Mouse (Mus musculus) CH12.LX (cell line): ENCODE data around the gene Rab6a. TPM values are rescaled to one million over a fixed set of nuclear protein-coding genes. Genes with fewer than 3 reads are reported as not detected.

ENCODE experiments used
- DNase-seq: peaks from one replicate; pipeline ENCODE4 v3.0.0-alpha.2; 2013; ENCODE audit errors: extremely low read depth
- H3K27ac ChIP-seq: 2 replicates; pipeline ENCODE4 v1.5.1; 2012; ENCODE audit warnings: low read depth, mild to moderate bottlenecking, control low read depth, moderate library complexity; ENCODE audit not compliant: insufficient read depth
- H3K27me3 ChIP-seq: replicated peaks from 2 replicates; pipeline ENCODE3; 2012; ENCODE audit warnings: inconsistent platforms
- H3K36me3 ChIP-seq, 2 experiments: replicated peaks in 1 of 2; 2 replicates each; pipeline versions ENCODE3 to v1.6.1; 2012; ENCODE audit warnings: inconsistent platforms in 1 of 2, low read length in 1 of 2, mild to moderate bottlenecking in 1 of 2, mixed read lengths in 1 of 2, moderate library complexity in 1 of 2; ENCODE audit not compliant: control insufficient read depth in 1 of 2, insufficient read depth in 1 of 2
- H3K4me1 ChIP-seq, 2 experiments: 2 replicates each; pipeline ENCODE4 v1.6.1; 2012; ENCODE audit warnings: inconsistent platforms in 1 of 2, moderate library complexity in 1 of 2; ENCODE audit not compliant: insufficient read depth in 2 of 2, control insufficient read depth in 1 of 2
- H3K4me2 ChIP-seq: 2 replicates; pipeline ENCODE4 v1.6.1; 2012; ENCODE audit warnings: low read depth, mild to moderate bottlenecking, control low read depth; ENCODE audit not compliant: poor library complexity, insufficient read depth, severe bottlenecking
- H3K4me3 ChIP-seq, 3 experiments: fragments of 150-350 bp in 1 of 3; sonication (generic) in 1 of 3; replicated peaks in 1 of 3; 2 replicates each; pipeline versions ENCODE3 to v1.5.1; 2011 to 2012; ENCODE audit warnings: low read depth in 2 of 3, low read length in 2 of 3, mild to moderate bottlenecking in 2 of 3, moderate library complexity in 2 of 3, control low read depth in 1 of 3, improper control_type of control experiment in 1 of 3, inconsistent platforms in 1 of 3, mixed read lengths in 1 of 3; ENCODE audit not compliant: poor library complexity in 1 of 3
- H3K79me2 ChIP-seq: replicated peaks from 2 replicates; pipeline ENCODE4 v1.6.1; 2012; ENCODE audit warnings: mild to moderate bottlenecking, moderate library complexity; ENCODE audit not compliant: control insufficient read depth, poor library complexity, insufficient read depth, severe bottlenecking; ENCODE audit errors: extremely low read depth
- H3K9ac ChIP-seq: 2 replicates; pipeline ENCODE4 v1.6.1; 2012; ENCODE audit warnings: low read depth, mild to moderate bottlenecking, control low read depth, moderate library complexity; ENCODE audit not compliant: insufficient read depth
- H3K9me3 ChIP-seq: replicated peaks from 2 replicates; pipeline ENCODE3; 2012; ENCODE audit warnings: low read length, inconsistent platforms, mixed read lengths
- BHLHE40 ChIP-seq: IDR thresholded peaks from 2 replicates; pipeline ENCODE4 v1.6.1; 2011; ENCODE audit warnings: mild to moderate bottlenecking, low read depth, low read length, improper control_type of control experiment
- CHD1 ChIP-seq: IDR thresholded peaks from 2 replicates; pipeline ENCODE4 v1.6.1; 2012; ENCODE audit warnings: low read depth, low read length, improper control_type of control experiment, inconsistent platforms
- CTCF ChIP-seq, 2 experiments: IDR thresholded peaks in 1 of 2; conservative IDR thresholded peaks in 1 of 2; 2 replicates each; pipeline ENCODE4 v1.5.1; 2011 to 2012; ENCODE audit warnings: low read depth in 2 of 2, low read length in 2 of 2, improper control_type of control experiment in 1 of 2, inconsistent platforms in 1 of 2, mild to moderate bottlenecking in 1 of 2, moderate library complexity in 1 of 2
- E2F4 ChIP-seq: IDR thresholded peaks from 2 replicates; pipeline ENCODE4 v1.6.1; 2011; ENCODE audit warnings: low read depth, low read length, improper control_type of control experiment; ENCODE audit not compliant: insufficient replicate concordance
- ELF1 ChIP-seq: IDR thresholded peaks from 2 replicates; pipeline ENCODE4 v1.6.1; 2014; ENCODE audit warnings: low read depth, mild to moderate bottlenecking, inconsistent platforms, low read length, improper control_type of control experiment
- EP300 ChIP-seq: IDR thresholded peaks from 2 replicates; pipeline ENCODE4 v1.6.1; 2011; ENCODE audit warnings: low read length, improper control_type of control experiment
- HCFC1 ChIP-seq: IDR thresholded peaks from 2 replicates; pipeline ENCODE4 v1.6.1; 2012; ENCODE audit warnings: low read depth, mild to moderate bottlenecking, inconsistent platforms, low read length, improper control_type of control experiment
- IRF4 ChIP-seq: IDR thresholded peaks from 2 replicates; pipeline ENCODE4 v1.6.1; 2014; ENCODE audit warnings: low read depth, mild to moderate bottlenecking, inconsistent platforms, low read length, improper control_type of control experiment
- JUN ChIP-seq: IDR thresholded peaks from 2 replicates; pipeline ENCODE4 v1.6.1; 2011; ENCODE audit warnings: low read depth, mild to moderate bottlenecking, low read length, improper control_type of control experiment, moderate library complexity; ENCODE audit not compliant: insufficient read depth
- KAT2A ChIP-seq: IDR thresholded peaks from 2 replicates; pipeline ENCODE4 v1.6.1; 2012; ENCODE audit warnings: low read length, improper control_type of control experiment, inconsistent platforms; ENCODE audit not compliant: insufficient replicate concordance
- MAFK ChIP-seq: IDR thresholded peaks from 2 replicates; pipeline ENCODE4 v1.6.1; 2011; ENCODE audit warnings: low read length, improper control_type of control experiment; ENCODE audit not compliant: insufficient replicate concordance
- MAX ChIP-seq: IDR thresholded peaks from 2 replicates; pipeline ENCODE4 v1.6.1; 2011; ENCODE audit warnings: low read length, improper control_type of control experiment
- MAZ ChIP-seq: IDR thresholded peaks from 2 replicates; pipeline ENCODE4 v1.6.1; 2012; ENCODE audit warnings: low read depth, mild to moderate bottlenecking, inconsistent platforms, low read length, improper control_type of control experiment, moderate library complexity
- MXI1 ChIP-seq: IDR thresholded peaks from 2 replicates; pipeline ENCODE4 v1.6.1; 2011; ENCODE audit warnings: mild to moderate bottlenecking, low read depth, low read length, improper control_type of control experiment
- MYC ChIP-seq: IDR thresholded peaks from 2 replicates; pipeline ENCODE4 v1.6.1; 2011; ENCODE audit warnings: low read depth, mild to moderate bottlenecking, improper control_type of control experiment, low read length
- NELFE ChIP-seq: IDR thresholded peaks from 2 replicates; pipeline ENCODE4 v1.6.1; 2011; ENCODE audit warnings: low read depth, low read length, improper control_type of control experiment
- NRF1 ChIP-seq: IDR thresholded peaks from 2 replicates; pipeline ENCODE4 v1.6.1; 2014; ENCODE audit warnings: low read depth, mild to moderate bottlenecking, inconsistent platforms, low read length, improper control_type of control experiment, moderate library complexity
- RAD21 ChIP-seq: IDR thresholded peaks from 2 replicates; pipeline ENCODE4 v1.6.1; 2011; ENCODE audit warnings: low read depth, mild to moderate bottlenecking, low read length, improper control_type of control experiment, moderate library complexity
- SIN3A ChIP-seq: IDR thresholded peaks from 2 replicates; pipeline ENCODE4 v1.6.1; 2012; ENCODE audit warnings: low read length, improper control_type of control experiment, inconsistent platforms
- SMC3 ChIP-seq: IDR thresholded peaks from 2 replicates; pipeline ENCODE4 v1.6.1; 2011; ENCODE audit warnings: low read depth, low read length, improper control_type of control experiment
- TCF12 ChIP-seq: IDR thresholded peaks from 2 replicates; pipeline ENCODE4 v1.6.1; 2014; ENCODE audit warnings: low read depth, mild to moderate bottlenecking, inconsistent platforms, low read length, improper control_type of control experiment
- UBTF ChIP-seq: IDR thresholded peaks from 2 replicates; pipeline ENCODE4 v1.6.1; 2012; ENCODE audit warnings: low read depth, mild to moderate bottlenecking, inconsistent platforms, low read length, improper control_type of control experiment, moderate library complexity
- USF1 ChIP-seq: IDR thresholded peaks from 2 replicates; pipeline ENCODE4 v1.6.1; 2014; ENCODE audit warnings: low read depth, mild to moderate bottlenecking, inconsistent platforms, low read length, improper control_type of control experiment
- ZC3H11A ChIP-seq: IDR thresholded peaks from 2 replicates; pipeline ENCODE4 v1.6.1; 2012; ENCODE audit warnings: low read depth, mild to moderate bottlenecking, inconsistent platforms, low read length, improper control_type of control experiment
- ZMIZ1 ChIP-seq: IDR thresholded peaks from 2 replicates; pipeline ENCODE4 v1.6.1; 2012; ENCODE audit warnings: low read depth, mild to moderate bottlenecking, inconsistent platforms, low read length, improper control_type of control experiment
- dilution Hi-C: fragments of 300-500 bp; cut with MboI; formaldehyde crosslinking; loops from 2 replicates; pipeline ENCODE4 v1.14.3; 2020; ENCODE audit warnings: low sequenced_read_pairs; ENCODE audit not compliant: extremely low pct_unique_long_range_greater_than_20kb, extremely low pct_ligation_motif_present
- in situ Hi-C: fragments of 300-500 bp; cut with MboI; formaldehyde crosslinking; loops from 3 replicates; pipeline ENCODE4 v1.14.3; 2019; ENCODE audit warnings: low sequenced_read_pairs, low pct_ligation_motif_present, low pct_unique_long_range_greater_than_20kb, mixed read lengths
- polyA plus RNA-seq: library from polyadenylated mRNA; unstranded; fragments of >175 nt; gene quantifications from 2 replicates; pipeline ENCODE4 v1.2.1, GENCODE M21; 2012; ENCODE audit warnings: low read depth; ENCODE audit not compliant: insufficient read length
- total RNA-seq, 2 experiments: library from RNA; depleted of rRNA; stranded (reverse); fragments of 300-350 nt in 1 of 2; fragments of >200 nt in 1 of 2; gene quantifications; 2 replicates each; pipeline ENCODE4 v1.2.3; 2012 to 2014

Rab6a gene
- total and polyA plus RNA-seq, 3 experiments, result 11.1 to 30.7 (median 30.7) TPM

GRCm38 (mm10) chr7:100683241-100683640, 76.0 kb downstream of the Rab6a start:
- no peak overlapping the region for H3K27ac ChIP-seq

GRCm38 (mm10) chr7:100684081-100684480, 76.9 kb downstream of the Rab6a start:
- H3K36me3 ChIP-seq, result no peaks in the 10 kb centered on the region
- peaks cover 0 to 3% of the 10 kb centered on the region in 2 experiments; a peak in 1 of 4 replicates for H3K4me1 ChIP-seq
- H3K4me2 ChIP-seq, result no peak overlapping the region
- dilution Hi-C loops, result no loop called here
- H3K9me3 ChIP-seq, result no peaks in the 10 kb centered on the region
- H3K79me2 ChIP-seq, result no peaks in the 10 kb centered on the region
- no peak overlapping the region for H3K9ac ChIP-seq
- H3K4me3 ChIP-seq, result no peak overlapping the region
- TF ChIP-seq MYC, result no peak
- no peak for TF ChIP-seq KAT2A
- no peak for TF ChIP-seq NRF1
- TF ChIP-seq SIN3A, result no peak
- TF ChIP-seq RAD21, result no peak
- TF ChIP-seq MAFK, result no peak
- TF ChIP-seq BHLHE40, result no peak
- TF ChIP-seq USF1, result no peak
- TF ChIP-seq SMC3, result no peak
- TF ChIP-seq NELFE, result no peak
- TF ChIP-seq IRF4, result no peak
- no peak for TF ChIP-seq JUN
- TF ChIP-seq MAX, result no peak
- no peak for TF ChIP-seq CTCF (conservative IDR thresholded peaks at IDR 0.05 in 1 of 2, IDR thresholded peaks at IDR 0.05 in 1 of 2; ENCODE audit: low read depth in 2 of 2, low read length in 2 of 2)
- no peak for TF ChIP-seq TCF12
- TF ChIP-seq ZC3H11A, result no peak
- TF ChIP-seq EP300, result no peak
- TF ChIP-seq, all 38 proteins: peak for 0
- in situ Hi-C loops, result loop anchor here (10.0 kb wide), 1 partner anchor 91 kb away; no protein-coding TSS in a partner anchor
- H3K27me3 ChIP-seq, result no peaks in the 10 kb centered on the region
- DNase-seq, result no peak
- no peak overlapping the region for H3K27ac ChIP-seq

More at GRCm38 (mm10) chr7:100683241-100683640, 76.0 kb downstream of the Rab6a start:
- H3K36me3 ChIP-seq, result no peaks in the 10 kb centered on the region
- H3K9me3 ChIP-seq, result no peaks in the 10 kb centered on the region
- no peak overlapping the region for H3K9ac ChIP-seq
- no peaks in the 10 kb centered on the region for H3K79me2 ChIP-seq
- in situ Hi-C loops, result loop anchor here (10.0 kb wide), 1 partner anchor 92 kb away; no protein-coding TSS in a partner anchor
- TF ChIP-seq E2F4 (no peak), MXI1 (no peak), HCFC1 (no peak), NRF1 (no peak), CHD1 (no peak), TCF12 (no peak), MAZ (no peak), IRF4 (no peak), USF1 (no peak), EP300 (no peak), ZMIZ1 (no peak), ELF1 (no peak), MAFK (no peak), SMC3 (no peak), UBTF (no peak), KAT2A (no peak)
- TF ChIP-seq, all 38 proteins: peak for 0
- Histone ChIP-seq H3K4me3 (no peak overlapping the region), H3K4me1 (peaks cover 0 to 3% of the 10 kb centered on the region in 2 experiments; a peak in 1 of 4 replicates), H3K27me3 (peaks cover 2% of the 10 kb centered on the region), H3K4me2 (no peak overlapping the region)
- DNase-seq, result no peak
- dilution Hi-C loops, result no loop called here
